Mouse (Mus musculus) right cerebral cortex, adult 2 months (tissue): ENCODE results near the gene Slc16a5.
"Not testable (repeated sequence)": the region's sequence is repeated elsewhere in the genome, so short reads cannot be mapped to it uniquely, and the experiment has no call there.

ENCODE experiments used
- DNase-seq, 2 experiments: peaks; one replicate each; pipeline ENCODE4 v3.0.0; 2021 to 2022; ENCODE audit warnings: low spot score in 2 of 2

Slc16a5 gene

DNA sequence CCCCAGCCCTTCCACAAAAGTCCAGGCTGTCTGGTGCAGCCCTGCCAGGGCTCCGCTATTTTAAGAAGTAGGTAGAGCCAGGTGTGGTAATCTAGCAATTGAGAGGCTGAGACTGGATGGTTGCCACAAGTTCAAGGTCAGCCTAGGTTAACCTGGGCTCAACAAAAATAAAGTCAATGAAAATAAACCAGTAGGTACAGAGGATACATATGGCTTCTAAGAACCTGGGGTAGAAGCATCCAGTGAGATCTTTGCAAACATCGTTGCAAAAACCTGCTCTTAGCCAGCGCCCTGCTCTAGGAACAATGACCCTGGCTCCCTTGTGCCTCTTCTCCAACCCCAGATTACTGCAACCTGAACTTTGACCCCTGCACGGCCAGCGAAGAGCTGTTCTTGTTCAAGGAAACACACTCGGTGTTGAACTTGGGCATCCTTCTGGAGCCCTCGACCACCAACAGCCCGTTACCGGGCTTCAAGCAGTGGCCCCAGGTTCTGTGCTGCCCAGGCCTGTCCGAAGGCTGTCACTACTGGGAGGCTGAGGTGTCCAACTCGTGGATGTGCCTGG is 14.9 kb upstream of the Slc16a5 start:
- DNase-seq = no peak

DNA sequence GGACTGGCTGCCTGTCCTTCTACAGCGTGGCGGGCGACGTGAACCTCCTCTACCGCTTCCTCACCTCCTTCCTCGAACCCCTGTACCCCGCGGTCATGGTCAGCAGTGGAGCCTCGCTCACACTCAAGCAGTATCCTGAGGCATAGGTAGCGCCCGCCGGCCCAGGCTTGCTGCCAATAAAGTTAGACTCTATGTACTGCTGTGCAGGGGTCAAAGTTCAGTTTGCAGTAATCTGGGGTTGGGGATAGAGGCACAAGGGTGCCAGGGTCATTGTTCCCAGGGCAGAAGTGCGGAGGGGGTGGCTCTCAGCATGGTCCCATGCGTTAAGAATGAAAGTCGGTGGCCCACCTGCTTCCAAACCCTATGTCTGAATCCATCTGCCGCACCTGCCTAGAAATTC is 14.2 kb upstream of the Slc16a5 start:
- no peak for DNase-seq

DNA sequence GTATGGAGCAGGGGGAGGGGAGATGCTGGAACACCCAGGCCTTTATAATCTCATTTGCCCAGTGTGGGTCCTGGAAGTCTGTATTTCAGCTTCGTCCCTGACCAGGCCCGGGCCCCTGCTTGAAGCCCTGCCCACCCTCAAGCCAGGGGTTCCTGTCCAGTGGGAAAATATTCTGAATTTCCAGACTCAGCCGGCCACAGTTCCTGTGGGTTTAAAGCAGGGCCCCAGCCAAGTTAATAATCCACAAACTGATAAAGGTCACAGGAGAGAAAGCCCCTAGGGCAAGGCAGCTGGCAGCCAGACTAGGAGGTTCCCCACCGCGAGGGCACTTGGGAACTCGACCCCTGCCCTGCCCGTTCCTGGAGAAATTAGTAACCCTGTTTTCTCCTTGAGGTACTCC is 13.3 kb upstream of the Slc16a5 start:
- DNase-seq = no peak

DNA sequence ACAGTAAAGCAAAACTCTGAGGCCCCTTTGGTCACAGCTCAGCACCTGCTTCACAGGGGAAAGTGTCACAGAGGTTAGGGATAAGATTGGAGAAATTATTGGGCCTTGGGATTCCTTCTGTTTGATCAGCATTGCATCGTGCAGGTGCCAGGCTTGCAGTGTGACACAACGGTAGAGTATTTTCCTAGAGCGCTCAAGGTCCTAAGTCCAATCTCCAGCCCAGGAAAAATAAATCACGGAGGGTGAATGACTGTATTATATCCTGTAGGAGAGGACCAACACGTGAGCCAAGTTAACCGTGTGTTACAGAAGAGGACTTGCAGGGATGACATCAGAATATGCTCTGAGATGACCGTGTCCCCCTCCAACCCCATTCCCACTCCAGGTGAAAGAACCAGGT is 12.1 kb upstream of the Slc16a5 start:
- DNase-seq = no peak

DNA sequence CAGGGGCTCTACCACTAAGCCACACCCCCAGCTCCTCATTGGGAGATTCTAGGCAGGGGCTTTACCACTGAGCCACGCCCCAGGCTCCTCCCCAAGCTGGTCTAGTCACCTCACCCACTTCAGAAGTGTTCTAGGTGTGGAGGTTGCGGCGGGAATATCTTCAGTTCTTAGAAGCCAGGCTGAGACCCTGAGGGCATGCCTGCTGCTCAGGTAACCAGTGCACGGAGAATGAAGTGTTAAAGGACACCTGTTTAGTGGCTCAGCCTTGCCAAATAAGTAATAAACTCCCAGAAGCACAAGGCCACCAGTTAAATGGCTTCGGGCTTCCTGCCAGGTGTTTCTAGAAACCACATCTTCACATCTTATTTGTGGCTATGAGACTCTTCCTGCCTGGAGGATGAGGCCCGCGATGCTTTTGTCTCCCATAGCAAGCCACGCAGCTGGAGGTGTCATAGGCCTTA is 10.5 kb upstream of the Slc16a5 start:
- DNase-seq = no peak

DNA sequence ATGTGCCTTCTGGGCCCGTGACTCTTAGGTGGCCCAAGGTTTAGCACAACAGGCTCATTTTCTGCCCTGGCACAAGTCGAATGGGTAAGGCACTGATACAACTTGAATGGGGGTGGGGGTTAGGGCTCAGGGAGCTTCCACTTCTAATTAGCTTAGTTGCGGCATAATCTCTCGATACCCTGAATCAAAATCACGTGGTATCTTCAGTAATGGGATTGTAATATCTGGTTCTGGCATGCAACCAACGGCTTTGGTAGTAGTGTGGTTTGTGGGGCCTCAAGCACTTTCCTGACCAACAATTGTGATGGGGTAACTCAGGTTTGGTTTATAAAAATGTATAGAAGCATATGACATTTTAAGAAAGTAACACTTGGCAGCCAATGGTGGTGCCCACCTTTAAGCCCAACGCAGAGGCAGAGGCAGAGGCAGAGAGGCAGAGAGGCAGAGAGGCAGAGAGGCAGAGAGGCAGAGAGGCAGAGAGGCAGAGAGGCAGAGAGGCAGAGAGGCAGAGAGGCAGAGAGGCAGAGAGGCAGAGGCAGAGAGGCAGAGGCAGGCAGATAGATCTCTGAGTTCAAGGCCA is 9.9 kb upstream of the Slc16a5 start:
- no peak for DNase-seq

DNA sequence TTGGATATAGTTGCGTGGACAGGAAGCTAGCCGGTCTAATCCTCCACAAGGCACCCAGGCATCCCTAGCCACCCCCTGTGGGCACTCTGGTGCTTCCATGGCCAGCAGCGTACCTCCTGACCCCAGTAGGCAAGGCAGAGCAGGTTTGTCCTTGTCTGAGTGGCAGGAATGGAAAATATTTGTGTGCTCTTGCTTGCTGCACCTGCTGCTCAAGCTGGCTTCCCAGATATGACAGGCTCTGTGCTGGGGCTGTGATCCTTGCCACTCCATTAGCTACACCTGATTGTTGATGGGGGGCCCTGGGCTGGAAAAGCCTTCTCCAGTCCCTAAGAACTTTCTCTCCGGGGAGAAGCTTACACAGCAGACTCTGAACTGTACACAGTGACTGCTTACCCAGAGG is 9.0 kb upstream of the Slc16a5 start:
- no peak for DNase-seq

DNA sequence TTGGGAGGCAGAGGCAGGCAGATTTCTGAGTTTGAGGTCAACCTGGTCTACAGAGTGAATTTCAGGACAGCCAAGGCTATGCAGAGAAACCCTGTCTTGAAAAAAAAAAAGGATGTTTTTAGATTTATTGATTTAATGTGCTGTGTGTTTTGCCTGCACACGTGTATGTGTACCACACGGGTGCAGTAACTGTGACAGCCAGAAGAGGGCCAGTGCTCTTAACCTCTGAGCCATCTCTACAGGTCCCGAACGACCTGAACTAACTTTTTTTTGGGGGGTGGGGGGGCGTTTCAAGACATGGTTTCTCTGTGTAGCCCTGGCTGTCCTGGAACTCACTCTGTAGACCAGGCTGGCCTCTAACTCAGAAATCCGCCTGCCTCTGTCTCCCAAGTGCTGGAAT is 7.5 kb upstream of the Slc16a5 start:
- DNase-seq = not testable (repeated sequence)

DNA sequence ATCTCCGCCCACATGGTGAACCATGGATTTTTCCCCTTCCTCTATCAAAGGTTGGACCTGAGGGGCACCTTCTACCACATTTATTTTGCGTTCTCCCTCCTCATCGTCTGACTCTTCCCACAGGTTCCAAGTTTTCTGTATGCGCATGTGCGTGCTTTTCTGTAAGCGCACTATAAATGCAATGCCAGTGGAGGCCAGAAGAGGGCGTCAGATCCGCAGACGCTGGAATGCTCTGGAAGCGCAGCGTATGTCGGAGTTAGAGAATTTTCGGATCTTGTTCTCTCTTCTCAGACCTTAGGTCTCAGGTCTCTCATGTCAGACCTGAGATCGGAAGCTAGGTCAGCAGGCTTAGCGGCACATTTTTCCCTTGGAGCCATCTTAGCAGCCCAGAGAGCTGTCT is 6.7 kb upstream of the Slc16a5 start:
- DNase-seq = no peak

DNA sequence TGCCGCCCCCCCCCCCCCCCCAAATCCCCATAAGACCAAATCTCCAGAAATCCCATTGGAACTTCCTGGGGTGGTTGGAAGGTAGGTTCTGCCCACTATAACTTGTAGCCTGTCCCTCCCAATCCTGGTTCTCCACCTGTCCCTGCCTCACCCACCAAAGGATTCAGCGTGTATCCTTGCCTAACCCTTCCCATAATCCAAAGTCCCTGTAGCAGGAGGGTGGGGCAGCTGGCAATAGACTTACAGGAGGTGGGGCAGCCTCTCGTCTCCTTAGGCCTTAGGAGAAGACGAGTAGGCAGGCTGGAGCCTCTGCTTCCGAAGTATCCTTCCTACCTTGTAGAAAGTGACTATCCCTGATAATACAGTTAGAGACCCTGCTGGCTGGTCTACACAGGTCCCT is 6.1 kb upstream of the Slc16a5 start:
- no peak for DNase-seq

DNA sequence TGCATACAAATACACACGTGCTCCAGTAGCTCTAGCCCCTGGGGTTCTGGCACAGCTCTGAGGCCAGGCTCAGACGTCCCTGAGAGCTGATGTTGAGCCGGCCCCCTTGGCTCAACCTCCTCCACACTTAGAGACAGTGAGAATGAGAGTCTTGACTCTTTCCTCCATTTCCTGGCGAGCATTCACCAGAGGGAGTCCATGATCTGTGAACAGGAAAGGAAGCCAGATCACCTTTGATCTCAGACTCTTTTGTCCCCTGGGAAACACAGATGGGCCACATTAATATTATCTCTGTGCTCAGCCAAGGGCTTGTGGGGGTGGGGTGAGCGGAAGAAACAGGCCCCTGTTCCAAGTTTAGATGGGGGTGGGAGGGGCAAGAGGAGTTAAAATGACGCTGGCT is 4.9 kb upstream of the Slc16a5 start:
- DNase-seq = no peak

DNA sequence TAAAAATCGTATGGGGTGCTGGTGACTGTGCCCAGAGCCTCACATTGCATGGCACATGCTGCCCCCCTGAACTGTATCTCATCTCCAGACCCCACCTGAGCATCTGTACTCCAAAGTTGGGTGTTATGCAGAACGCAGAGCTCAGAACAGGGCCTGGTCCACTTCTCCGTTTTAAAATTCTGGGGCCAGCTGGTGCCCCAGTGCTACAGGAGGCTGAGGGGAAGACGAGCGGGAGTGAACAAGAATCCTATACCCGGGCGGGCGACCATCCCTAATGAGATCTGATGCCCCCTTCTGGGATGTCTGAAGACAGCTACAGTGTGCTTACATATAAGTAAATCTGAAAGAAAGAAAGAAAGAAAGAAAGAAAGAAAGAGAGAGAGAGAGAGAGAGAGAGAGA is 1.3 kb upstream of the Slc16a5 start:
- DNase-seq = no peak

DNA sequence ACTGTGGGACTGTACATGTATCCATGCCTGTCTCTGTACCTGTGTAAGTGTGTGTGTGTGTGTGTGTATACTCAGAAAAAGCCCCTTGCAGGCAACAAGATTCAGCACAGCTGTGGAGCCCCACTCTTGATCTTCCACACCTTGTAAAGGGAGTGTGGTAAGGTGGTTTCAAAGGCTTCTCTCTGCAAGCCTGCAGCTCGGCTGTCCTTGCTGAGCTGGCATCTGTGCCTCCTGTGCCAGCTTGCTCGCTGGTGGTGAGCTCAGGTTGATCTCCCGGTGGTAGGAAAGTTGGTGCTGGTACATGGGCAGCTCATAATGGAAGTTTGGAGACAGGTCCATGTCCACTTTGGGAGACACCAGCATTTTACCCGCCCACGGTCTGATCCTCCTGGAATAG is 430 bp upstream of the Slc16a5 start:
- no peak for DNase-seq

DNA sequence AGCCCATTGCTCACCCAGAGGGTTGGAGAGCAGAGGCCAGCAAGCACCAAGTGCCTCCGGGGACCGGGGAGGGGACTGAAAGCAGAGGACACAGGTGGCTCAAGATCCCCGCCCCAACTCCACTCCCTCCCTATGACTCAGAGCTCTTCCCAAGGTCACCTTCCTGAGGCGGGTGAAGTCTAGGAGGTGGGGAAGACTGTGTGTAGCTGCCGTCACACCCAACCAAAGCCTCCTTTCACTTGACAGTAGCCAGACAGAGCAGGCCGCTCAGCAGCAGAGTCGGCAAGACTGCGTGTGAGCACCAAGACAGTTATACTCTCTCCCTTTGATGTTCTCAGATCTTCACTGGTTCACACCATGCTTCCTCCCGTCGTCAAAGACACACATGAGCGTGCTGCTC is 1.1 kb downstream of the Slc16a5 start:
- no peak for DNase-seq

DNA sequence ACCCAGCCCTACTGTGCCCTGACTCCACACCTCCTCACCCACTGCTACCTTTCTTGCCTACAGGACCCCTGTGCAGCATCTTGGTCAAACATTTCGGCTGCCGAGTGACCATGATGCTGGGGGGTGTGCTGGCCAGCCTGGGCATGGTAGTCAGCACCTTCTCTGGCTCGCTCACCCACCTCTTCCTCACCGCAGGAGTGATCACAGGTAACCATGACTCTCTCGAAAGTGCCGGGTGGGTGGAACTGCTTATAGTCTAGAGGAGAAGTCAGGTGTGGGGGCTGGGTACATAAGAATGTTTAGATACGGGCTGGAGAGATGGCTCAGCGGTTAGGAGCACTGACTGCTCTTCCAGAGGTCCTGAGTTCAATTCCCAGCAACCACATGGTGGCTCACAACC is 2.6 kb downstream of the Slc16a5 start:
- DNase-seq = no peak

DNA sequence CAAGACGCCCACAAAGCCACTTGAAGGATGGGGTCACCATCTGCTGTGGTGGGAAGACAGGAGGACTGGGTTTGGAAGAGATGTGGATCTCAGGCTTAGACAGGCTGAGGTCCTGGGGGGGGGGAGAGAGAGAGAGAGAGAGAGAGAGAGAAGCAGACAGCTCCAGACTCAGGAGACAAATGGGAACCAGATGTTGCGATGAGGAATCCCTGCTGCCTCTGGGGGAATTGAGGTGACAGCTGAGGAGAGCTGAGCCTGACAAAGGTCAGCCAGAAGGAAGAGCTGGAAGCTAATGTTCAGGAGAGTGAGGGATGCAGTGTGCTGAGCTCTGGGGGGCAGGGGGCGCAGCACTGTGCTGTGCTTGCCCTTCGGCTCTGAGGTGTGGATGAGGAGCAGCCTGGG is 4.9 kb downstream of the Slc16a5 start:
- no peak for DNase-seq

DNA sequence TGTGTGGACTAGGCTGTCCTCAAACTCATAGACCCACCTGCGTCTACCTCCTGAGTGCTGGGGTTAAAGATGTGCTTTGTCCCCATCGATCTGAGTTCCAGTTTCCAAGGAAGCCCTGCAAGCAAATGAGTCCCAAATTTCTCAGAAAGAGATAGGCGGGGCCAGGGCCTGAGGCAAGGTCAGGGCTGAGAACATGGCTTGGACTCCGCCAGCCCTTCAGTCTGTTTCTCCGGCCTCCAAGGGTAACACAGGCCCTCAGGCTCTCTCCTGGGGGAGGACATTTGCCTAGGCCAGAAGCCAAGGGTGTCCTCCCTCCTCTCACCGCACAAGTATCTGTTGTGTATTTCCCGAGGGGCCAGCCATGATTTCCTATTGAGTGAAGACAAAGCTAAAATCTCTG is 9.9 kb downstream of the Slc16a5 start:
- no peak for DNase-seq

DNA sequence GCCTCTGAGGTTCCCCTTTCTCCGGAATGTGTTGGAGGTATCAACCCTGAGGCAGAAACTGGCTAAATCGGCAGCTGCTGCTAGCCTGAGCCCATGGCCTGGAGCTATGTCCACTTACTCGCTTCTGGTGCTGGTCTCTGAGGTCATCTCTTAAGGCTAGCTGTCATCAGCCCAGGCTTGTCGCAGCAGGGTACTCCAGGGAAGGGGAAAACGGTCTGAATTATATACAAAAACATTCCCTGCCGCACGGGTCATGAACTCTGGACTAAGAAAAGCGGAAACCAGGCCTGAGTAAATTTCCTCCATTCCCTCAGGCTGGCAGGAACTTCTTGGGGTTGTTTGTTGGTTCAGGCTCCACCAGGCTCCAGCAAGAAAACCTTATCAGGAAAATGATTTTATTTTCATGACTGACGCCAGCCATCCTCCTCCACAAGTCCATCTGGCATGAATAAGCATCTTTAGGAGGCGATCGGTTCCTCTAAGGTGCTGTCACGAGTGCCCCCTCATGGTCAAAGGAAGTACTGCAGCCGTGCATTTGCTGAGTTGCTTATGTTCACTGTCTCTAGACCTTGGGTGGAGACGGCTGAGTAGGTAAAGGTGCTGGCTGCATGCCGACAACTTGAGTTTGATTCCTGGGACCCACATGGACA is 11.5 kb downstream of the Slc16a5 start:
- peak; percentile 99 to 100 for DNase-seq

DNA sequence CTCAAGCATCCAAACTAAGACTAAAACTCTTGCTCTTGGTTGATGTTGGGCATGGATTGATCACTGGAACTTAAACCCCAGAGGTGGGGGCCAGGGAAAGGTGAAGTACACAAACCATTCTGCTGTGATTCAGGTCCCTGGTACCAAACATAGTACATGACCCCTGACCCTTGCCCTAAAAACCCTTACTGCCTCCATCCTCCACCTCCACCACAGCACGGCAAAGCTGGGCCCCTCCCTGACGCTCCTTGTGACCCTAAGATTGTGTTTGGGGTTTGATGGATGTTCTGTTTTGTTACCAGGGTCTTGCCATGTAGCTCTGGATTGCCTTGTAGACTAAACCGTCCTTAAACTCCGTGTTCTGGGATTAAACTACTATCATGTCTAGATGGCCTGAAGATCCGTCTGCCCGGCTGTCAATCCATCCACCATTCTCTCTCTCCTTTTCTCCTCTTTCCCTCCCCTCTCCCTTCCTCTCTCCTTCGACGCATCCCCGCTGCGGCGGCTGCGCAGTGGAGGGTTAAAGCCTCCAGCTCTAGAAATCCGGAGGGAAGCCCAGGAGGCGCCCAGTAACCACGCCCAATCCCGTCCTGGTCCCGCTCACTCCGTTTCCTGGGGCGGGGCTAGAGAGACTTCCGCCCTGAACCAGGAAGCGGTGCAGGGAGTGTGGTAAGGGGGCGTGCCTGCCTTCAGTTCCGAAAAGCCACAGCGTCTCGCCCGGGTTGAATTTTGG is 12.9 kb downstream of the Slc16a5 start, which contains the start of gene Armc7:
Armc7 (plus strand) TSS at position 643 of the 733 bp plus-strand sequence.
- DNase-seq = peak; percentile 93 to 94

DNA sequence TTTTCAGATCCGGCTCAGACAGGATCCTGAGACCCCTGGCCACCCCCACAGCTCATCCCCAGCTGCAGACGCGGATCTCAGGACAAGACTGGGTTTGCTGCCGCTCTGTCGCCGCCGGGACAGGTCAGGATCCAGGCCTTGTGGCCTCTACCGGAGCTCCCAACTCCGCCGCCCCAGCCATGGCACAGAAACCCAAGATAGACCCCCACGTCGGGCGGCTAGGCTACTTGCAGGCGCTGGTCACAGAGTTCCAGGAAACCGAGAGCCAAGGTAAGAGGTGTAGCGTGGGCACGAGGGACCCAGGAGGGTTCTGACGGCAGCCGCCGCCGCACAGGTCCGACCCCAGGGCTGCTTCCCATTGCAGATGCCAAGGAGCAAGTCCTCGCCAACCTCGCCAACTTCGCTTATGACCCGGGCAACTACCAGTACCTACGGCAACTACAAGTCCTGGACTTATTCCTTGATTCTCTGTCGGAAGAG is 13.5 kb downstream of the Slc16a5 start:
- no peak for DNase-seq

DNA sequence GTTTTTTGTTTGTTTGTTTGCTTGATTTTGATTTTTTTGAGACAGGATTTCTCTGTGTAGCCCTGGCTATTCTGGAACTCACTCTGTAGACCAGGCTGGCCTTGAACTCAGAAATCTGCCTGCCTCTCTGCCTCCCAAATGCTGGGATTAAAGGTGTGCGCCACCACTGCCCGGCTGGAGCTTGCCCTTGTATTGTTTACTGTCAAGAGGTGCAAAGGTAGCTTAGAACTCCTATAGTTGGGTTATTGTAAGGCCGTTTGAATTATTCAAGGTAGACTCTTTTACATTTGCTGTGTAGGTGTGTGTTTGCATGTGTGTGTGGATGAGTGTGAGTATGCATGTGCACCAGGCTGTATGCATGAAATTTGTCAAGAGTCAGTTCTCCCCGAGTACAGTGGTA is 14.4 kb downstream of the Slc16a5 start:
- not testable (repeated sequence) for DNase-seq

DNA sequence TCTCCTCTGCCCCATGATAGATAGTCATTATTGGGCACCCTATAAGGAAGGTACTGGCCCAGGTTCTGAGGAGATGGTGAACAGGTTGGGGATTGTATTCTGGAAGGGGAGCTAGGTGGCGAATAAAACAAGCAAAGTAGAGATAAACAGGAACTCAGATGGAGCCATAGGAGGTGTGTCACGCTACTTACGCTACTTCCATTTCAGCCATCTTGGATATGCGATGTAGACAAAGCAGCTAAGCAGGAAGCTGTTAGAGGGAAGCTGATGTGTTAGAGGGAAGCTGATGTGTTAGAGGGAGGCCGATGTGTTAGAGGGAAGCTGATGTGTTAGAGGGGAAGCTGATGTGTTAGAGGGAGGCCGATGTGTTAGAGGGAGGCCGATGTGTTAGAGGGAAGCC is 15.1 kb downstream of the Slc16a5 start:
- not testable (repeated sequence) for DNase-seq
